Mouse (Mus musculus) stomach, adult 2 months (tissue): Measurements from ENCODE around the gene Col1a1. TPM values are rescaled to one million over a fixed set of nuclear protein-coding genes. Genes with fewer than 3 reads are reported as not detected.

Source experiments
- polyA plus RNA-seq: library from polyadenylated mRNA; depleted of rRNA; stranded (reverse); fragments of >200 nt; gene quantifications from 2 replicates; pipeline ENCODE4 v1.2.3, GENCODE M21; 2012; rRNA removed

Gene Col1a1
- polyA plus RNA-seq: 75.0 and 75.6 TPM in 2 replicates

GRCm38 (mm10) chr11:94936045-94936444 is at the start of gene Col1a1:
Gene Col1a1 (plus strand): TSS chr11:94936224.

GRCm38 (mm10) chr11:94967419-94967818 is 31.4 kb downstream of the Col1a1 start, which contains the start of gene Hils1:
Gene Hils1 (plus strand): TSS chr11:94967593.

GRCm38 (mm10) chr11:94976199-94976598 is 40.2 kb downstream of the Col1a1 start, which contains the start of gene Sgca:
Gene Sgca (minus strand): TSS chr11:94976327.

GRCm38 (mm10) chr11:94990749-94991577 is 54.9 kb downstream of the Col1a1 start, which contains the start of gene Ppp1r9b:
Gene Ppp1r9b (plus strand): TSS chr11:94991035.

Other genes starting within 250 kb of the Col1a1 start
- gene Gm11541, start 231.7 kb upstream of the Col1a1 start, polyA plus RNA-seq: not detected in 2 replicates
- gene Cdc34b, start 194.4 kb upstream of the Col1a1 start, polyA plus RNA-seq: 0.08 TPM in 1 of 2 replicates, not detected in the other
- gene Tmem92, start 153.5 kb upstream of the Col1a1 start, polyA plus RNA-seq: not detected in 2 replicates
- gene Hils1, start 31.4 kb downstream of the Col1a1 start, polyA plus RNA-seq: not detected in 2 replicates
- 14.9 and 24.0 TPM in 2 replicates for gene Sgca, start 40.1 kb downstream of the Col1a1 start, polyA plus RNA-seq
- 13.7 and 18.1 TPM in 2 replicates for gene Ppp1r9b, start 54.8 kb downstream of the Col1a1 start, polyA plus RNA-seq
- gene Samd14, start 73.7 kb downstream of the Col1a1 start, polyA plus RNA-seq: 3.6 TPM in 2 replicates
- 47.3 and 47.4 TPM in 2 replicates for gene Pdk2, start 105.1 kb downstream of the Col1a1 start, polyA plus RNA-seq
- 35.8 and 40.0 TPM in 2 replicates for gene Itga3, start 140.6 kb downstream of the Col1a1 start, polyA plus RNA-seq
- gene Dlx3, start 183.9 kb downstream of the Col1a1 start, polyA plus RNA-seq: 3.0 and 7.3 TPM in 2 replicates
- 0.26 and 0.61 TPM in 2 replicates for gene Dlx4, start 210.0 kb downstream of the Col1a1 start, polyA plus RNA-seq